Mouse (Mus musculus) heart, embryonic 15.5 days (tissue): ENCODE data around the gene Cflar. TPM values are rescaled to one million over a fixed set of nuclear protein-coding genes. Genes with fewer than 3 reads are reported as not detected.

Experiments
- ATAC-seq: fragments of 200-750 bp; cut with Nextera tagmentation; replicated peaks from 2 replicates; pipeline ENCODE4 v1.8.0; 2017; ENCODE audit warnings: low read depth, moderate TSS enrichment; ENCODE audit not compliant: insufficient number of reproducible peaks, insufficient read depth, low FRiP score
- H3K27ac ChIP-seq: fragments of 300-500 bp; sonication (generic); 2 replicates; pipeline ENCODE4 v1.5.1; 2015; ENCODE audit warnings: mild to moderate bottlenecking, inconsistent platforms
- H3K27me3 ChIP-seq: fragments of 300-500 bp; sonication (generic); 2 replicates; pipeline ENCODE4 v1.6.1; 2015; ENCODE audit warnings: inconsistent platforms
- H3K36me3 ChIP-seq: fragments of 300-500 bp; sonication (generic); 2 replicates; pipeline ENCODE4 v1.6.1; 2015; ENCODE audit warnings: mild to moderate bottlenecking, inconsistent platforms
- H3K4me1 ChIP-seq: fragments of 300-500 bp; sonication (generic); replicated peaks from 2 replicates; pipeline ENCODE4 v1.6.1; 2015; ENCODE audit warnings: inconsistent platforms
- H3K4me2 ChIP-seq: fragments of 300-500 bp; sonication (generic); 2 replicates; pipeline ENCODE4 v1.6.1; 2015; ENCODE audit warnings: inconsistent platforms, mild to moderate bottlenecking, moderate library complexity
- H3K4me3 ChIP-seq: fragments of 300-500 bp; sonication (generic); 2 replicates; pipeline ENCODE4 v1.5.1; 2015; ENCODE audit warnings: mild to moderate bottlenecking, inconsistent platforms
- H3K9ac ChIP-seq: fragments of 300-500 bp; sonication (generic); 2 replicates; pipeline ENCODE4 v1.6.1; 2015; ENCODE audit warnings: mild to moderate bottlenecking, inconsistent platforms
- H3K9me3 ChIP-seq: fragments of 300-500 bp; sonication (generic); replicated peaks from 2 replicates; pipeline ENCODE4 v1.6.1; 2016; ENCODE audit warnings: inconsistent platforms
- WGBS: fragments of 180-500 bp; shearing (Covaris S2); methylation state at CpG from one replicate; pipeline ENCODE4 v1.1.7; 2015; ENCODE audit warnings: mixed read lengths; 5-methylcytosine and 5-hydroxymethylcytosine counted together
- polyA plus RNA-seq: library from polyadenylated mRNA; unstranded; fragments of >200 nt; fragmentation: Nextera tagmentation; extraction: Ambion mirVana; gene quantifications from 2 replicates; pipeline ENCODE4 v1.2.1, GENCODE M21; 2015

Gene Cflar
- polyA plus RNA-seq, 1 experiment from 2014 or later = 37.0 TPM

GRCm38 (mm10) chr1:58722115-58722938 is 11.0 kb downstream of the Cflar start:
- 72% methylated on average over 11 of the region's 11 CpGs for WGBS
- H3K4me2 ChIP-seq = no peak overlapping the region
- H3K36me3 ChIP-seq = peaks cover 4% of the 10 kb centered on the region; the same call in 1 of the 2 replicates
- ATAC-seq = no peak
- no peak overlapping the region for H3K27ac ChIP-seq
- H3K9me3 ChIP-seq = no peaks in the 10 kb centered on the region
- H3K4me3 ChIP-seq = no peak overlapping the region
- no peak overlapping the region for H3K9ac ChIP-seq
- H3K27me3 ChIP-seq = no peaks in the 10 kb centered on the region
- H3K4me1 ChIP-seq = peaks cover 38% of the 10 kb centered on the region

DNA sequence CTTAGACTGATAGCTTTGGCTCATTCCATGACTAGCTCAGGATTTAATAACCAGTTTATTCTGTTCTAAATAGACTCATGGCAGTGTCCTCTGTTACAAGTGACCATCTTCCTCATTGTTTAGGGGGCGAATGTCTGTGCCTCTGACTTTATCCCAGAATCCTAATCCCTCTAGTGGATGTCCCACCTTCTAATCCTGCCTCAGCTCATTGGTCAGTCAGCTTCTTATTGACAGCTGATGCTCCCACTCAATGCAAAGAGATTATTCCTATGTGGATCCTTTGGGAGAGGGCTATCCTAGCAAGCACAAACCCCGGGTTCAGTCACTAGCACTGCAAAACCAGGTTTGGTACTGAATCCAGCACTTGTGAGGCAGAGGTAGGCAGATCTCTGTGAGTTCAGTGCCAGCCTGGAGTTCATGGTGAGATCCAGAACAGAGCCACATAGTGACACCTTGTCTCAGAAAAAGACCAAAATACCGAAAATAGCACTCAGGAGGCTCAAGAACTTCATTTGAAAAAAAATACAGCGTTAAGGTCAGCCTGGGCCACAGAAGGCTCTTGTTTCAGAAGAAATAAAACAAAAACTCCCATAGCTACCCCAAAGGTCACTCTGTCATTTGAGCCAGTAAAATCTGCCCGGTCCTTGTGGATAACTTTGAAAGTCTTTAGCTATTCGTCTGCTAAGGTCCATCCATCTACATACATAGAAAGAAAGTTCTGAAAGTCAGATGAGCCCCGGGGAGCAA is 11.9 kb downstream of the Cflar start:
- no peak overlapping the region for H3K4me3 ChIP-seq
- peaks cover 38% of the 10 kb centered on the region for H3K4me1 ChIP-seq
- peaks cover 7% of the 10 kb centered on the region for H3K36me3 ChIP-seq
- no peaks in the 10 kb centered on the region for H3K27me3 ChIP-seq
- no peaks in the 10 kb centered on the region for H3K9me3 ChIP-seq
- H3K4me2 ChIP-seq = no peak overlapping the region
- no peak for ATAC-seq
- no peak overlapping the region for H3K27ac ChIP-seq
- H3K9ac ChIP-seq = no peak overlapping the region
- WGBS = 66% methylated on average over 7 of the region's 7 CpGs

DNA sequence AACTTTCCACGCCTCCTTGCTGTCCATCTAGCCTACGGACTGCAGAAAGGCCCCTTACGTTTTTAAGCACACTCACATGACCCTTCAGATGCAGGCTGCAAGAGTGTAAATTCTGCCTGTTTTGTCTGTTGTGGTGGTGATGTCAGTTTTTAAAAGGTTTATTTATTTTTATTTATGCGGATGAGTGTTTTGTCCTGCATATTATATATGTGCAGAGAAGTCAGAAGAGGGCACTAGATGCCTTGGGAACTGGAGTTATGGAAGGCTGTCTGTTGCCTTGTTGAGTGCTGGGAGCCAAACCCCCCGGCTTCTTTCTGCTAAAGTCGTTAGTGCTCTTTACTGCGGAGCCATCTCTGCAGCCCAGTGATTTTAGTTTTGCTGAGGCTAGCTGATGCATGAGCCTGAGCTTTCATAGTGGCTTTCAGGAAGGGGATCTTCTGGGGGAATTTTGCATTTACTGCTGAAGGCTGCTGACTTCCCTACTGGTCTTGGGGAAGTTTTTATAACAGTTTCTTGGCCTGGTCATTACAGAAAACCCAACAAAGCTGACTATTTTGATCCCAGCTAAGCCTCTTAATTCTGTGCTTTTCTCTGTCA is 12.6 kb downstream of the Cflar start:
- Histone ChIP-seq H3K36me3 (peaks cover 11% of the 10 kb centered on the region), H3K9me3 (no peaks in the 10 kb centered on the region), H3K27ac (no peak overlapping the region; the same call in 1 of the 2 replicates), H3K4me1 (peaks cover 38% of the 10 kb centered on the region), H3K4me2 (peak overlapping the region; percentile 13; the same call in 1 of the 2 replicates), H3K9ac (no peak overlapping the region), H3K27me3 (no peaks in the 10 kb centered on the region), H3K4me3 (no peak overlapping the region)
- 50% methylated on average over 7 of the region's 7 CpGs for WGBS
- no peak for ATAC-seq

DNA sequence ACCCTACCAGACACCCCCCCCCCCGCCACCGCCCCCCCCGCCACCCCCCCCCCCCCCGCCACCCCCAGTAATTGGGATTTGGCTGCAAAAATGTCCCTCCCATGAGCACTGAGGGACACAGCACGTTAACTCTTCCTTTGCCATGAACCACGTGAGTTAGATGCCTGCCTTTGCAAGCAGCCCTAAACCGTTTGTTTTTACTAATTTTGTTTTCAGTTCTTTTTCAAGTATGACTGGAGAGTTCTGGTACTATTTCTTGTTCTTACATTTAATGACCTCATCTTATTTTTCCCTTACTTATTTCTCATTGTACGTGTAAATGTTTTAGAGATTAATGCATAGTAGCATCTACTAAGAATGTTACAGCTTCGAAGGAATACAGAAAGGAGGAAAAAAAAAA is 13.2 kb downstream of the Cflar start:
- H3K27ac ChIP-seq = no peak overlapping the region
- peaks cover 17% of the 10 kb centered on the region for H3K36me3 ChIP-seq
- no peaks in the 10 kb centered on the region for H3K27me3 ChIP-seq
- ATAC-seq = no peak
- 27% methylated on average over 9 of the region's 9 CpGs for WGBS
- no peaks in the 10 kb centered on the region for H3K9me3 ChIP-seq
- H3K4me1 ChIP-seq = peaks cover 37% of the 10 kb centered on the region
- H3K4me2 ChIP-seq = no peak overlapping the region
- no peak overlapping the region for H3K9ac ChIP-seq
- H3K4me3 ChIP-seq = no peak overlapping the region

DNA sequence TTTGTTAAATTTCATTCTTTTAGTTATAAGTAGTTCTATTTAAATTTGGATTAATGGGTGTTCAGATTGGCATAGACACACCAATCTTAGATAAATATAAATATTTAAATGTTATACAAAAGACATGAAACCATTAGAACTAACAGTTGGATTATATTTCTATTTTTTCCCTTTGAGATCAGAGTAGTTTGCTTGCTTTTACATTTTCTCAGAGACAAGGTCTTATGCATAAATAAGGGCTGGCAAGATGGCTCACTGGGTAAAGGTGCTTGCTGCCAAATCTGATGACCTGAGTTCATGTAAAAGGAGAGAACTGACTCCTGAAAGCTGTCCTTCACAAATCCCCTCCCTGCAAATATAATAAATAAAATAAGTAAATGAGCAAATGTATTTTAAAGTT is 13.8 kb downstream of the Cflar start:
- Histone ChIP-seq H3K4me2 (no peak overlapping the region), H3K9me3 (no peaks in the 10 kb centered on the region), H3K4me1 (peaks cover 32% of the 10 kb centered on the region), H3K27me3 (no peaks in the 10 kb centered on the region), H3K9ac (no peak overlapping the region), H3K27ac (no peak overlapping the region), H3K4me3 (no peak overlapping the region), H3K36me3 (peaks cover 18% of the 10 kb centered on the region)
- no peak for ATAC-seq

- H3K27ac ChIP-seq = no peak overlapping the region
- peaks cover 20% of the 10 kb centered on the region for H3K36me3 ChIP-seq
- no peak for ATAC-seq
- no peak overlapping the region for H3K4me3 ChIP-seq
- peaks cover 27% of the 10 kb centered on the region for H3K4me1 ChIP-seq
- no peaks in the 10 kb centered on the region for H3K9me3 ChIP-seq
- no peak overlapping the region for H3K4me2 ChIP-seq
- WGBS = 78% methylated on average over 5 of the region's 5 CpGs
- no peak overlapping the region for H3K9ac ChIP-seq
- H3K27me3 ChIP-seq = no peaks in the 10 kb centered on the region
These were observed 14.5 kb downstream of the Cflar start for GRCm38 (mm10) chr1:58725767-58726166.

DNA sequence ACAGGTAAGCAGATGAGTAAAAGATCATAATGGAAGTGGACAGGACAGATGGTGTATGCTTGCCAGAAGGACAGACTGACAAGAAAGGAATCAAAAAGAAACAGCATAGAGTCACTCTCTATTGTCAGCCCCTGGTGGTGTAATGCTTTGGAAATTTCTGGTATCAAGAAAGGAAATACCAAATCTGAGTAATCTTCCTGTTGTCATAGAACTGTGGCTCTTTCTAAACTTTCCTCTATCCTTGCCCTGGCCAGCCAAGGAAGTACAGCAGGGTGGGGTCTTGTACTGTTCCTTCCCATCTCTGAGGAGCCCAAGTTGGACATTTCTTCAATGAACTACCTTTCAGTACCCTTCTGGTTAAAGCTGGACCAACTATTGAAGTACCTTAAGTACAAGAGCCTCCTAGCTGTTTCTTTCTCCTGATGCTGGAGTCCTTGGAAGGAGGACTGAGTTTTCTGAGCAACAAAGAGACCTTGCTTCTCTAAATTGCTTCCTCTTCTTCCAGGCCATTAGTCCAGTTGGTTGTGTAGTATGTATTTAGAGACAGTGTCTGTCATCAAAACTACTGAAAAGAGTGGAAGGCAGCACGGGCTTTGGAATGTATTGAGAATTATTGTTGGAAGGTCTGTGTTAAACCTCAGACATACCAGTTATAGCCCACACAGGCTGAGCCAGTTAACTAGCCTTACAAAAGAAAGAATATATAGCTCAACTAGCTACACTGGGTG is 15.9 kb downstream of the Cflar start:
- Histone ChIP-seq H3K4me2 (no peak overlapping the region), H3K4me1 (peaks cover 21% of the 10 kb centered on the region), H3K4me3 (no peak overlapping the region), H3K27ac (no peak overlapping the region), H3K9me3 (no peaks in the 10 kb centered on the region), H3K36me3 (peaks cover 32% of the 10 kb centered on the region), H3K27me3 (no peaks in the 10 kb centered on the region), H3K9ac (no peak overlapping the region)
- 75% methylated on average over 1 of the region's 1 CpGs for WGBS
- 0 out of 2 replicates have a peak, but pooled peaks have one; percentile 53 for ATAC-seq

DNA sequence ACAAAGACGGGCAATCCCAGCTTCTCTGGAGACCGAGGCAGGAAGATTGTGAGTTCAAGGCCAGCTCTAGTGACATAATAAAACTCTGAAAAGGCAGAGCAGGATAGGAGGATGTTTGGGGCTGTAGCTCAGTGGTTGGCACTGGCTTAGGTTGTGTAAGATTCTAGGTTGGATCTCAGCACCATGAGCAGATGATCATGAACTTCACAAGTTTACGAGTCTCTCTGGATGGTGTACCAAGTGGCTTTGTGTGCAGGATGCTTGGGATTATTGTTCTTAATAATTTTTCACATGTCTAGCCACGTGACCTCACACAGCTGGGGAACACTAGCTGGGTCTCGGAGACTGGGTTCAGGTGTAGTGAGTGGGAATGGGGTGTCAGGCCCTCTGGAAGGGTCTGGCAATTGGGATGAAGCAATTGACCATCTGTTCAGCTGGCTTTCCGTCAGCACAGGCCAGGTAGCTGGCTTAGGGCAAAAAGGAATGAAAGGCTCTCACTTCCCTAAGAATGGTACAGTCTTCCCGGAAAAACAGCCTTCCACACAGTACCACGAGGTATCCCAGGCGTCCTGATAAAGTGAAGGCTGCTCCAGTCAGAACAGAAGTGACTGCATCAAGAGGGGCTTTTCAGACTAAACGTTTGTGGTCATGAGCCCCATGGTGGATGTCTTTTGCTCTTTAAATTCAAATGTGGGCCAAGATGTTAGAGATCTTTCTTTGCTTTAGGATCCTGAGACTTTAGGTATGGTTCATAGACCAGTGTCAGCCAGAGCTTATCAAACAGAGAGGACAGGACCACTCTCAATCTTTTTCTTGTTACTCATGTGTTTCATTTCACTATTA is 16.7 kb downstream of the Cflar start:
- no peak for ATAC-seq
- no peak overlapping the region for H3K4me3 ChIP-seq
- 84% methylated on average over 10 of the region's 10 CpGs for WGBS

DNA sequence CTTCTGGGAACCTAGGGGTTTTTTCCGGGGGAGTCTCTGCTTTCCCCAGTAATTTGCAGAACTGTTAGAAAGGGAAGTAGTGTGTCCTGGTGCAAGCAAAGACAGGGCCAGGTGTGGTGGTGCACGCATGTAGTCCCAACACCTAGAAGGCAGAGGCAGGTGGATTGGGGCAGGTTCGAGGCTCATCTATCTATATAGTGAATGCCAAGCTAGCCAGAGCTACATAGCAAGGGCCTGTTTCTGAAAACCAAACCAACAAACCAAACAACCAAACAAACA is 17.2 kb downstream of the Cflar start:
- no peak overlapping the region for H3K9ac ChIP-seq
- H3K4me1 ChIP-seq = peaks cover 12% of the 10 kb centered on the region
- no peak overlapping the region for H3K27ac ChIP-seq
- 90% methylated on average over 3 of the region's 3 CpGs for WGBS
- ATAC-seq = no peak
- no peaks in the 10 kb centered on the region for H3K9me3 ChIP-seq
- no peak overlapping the region for H3K4me3 ChIP-seq
- H3K4me2 ChIP-seq = no peak overlapping the region
- H3K36me3 ChIP-seq = peaks cover 35% of the 10 kb centered on the region
- no peaks in the 10 kb centered on the region for H3K27me3 ChIP-seq

More for the DNA sequence above, 16.7 kb downstream of the Cflar start:
- Histone ChIP-seq H3K9ac (no peak overlapping the region), H3K9me3 (no peaks in the 10 kb centered on the region), H3K36me3 (peaks cover 32% of the 10 kb centered on the region), H3K4me1 (peaks cover 17% of the 10 kb centered on the region), H3K27ac (no peak overlapping the region), H3K27me3 (no peaks in the 10 kb centered on the region), H3K4me2 (no peak overlapping the region)

DNA sequence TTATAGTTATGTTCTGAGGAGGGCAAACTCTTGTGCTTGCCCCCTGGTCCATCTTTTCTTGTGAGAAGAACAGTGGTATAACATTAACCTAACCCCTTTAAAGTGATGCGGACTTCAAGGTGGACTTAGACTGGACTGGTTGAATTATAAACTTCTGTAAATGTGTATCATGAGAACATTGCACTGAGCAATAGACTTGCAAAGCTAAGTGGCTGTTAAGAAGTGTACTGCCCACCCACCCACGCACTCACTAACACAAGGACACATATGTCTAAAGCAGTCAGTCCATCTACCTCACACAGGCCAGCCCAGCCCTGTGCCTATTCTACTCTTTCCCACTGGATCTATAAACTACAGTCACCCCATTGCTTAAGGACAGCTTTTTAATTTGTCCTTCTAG is 22.3 kb downstream of the Cflar start:
- H3K27me3 ChIP-seq = no peaks in the 10 kb centered on the region

More for the DNA sequence above, 22.3 kb downstream of the Cflar start:
- H3K4me2 ChIP-seq = no peak overlapping the region
- no peak overlapping the region for H3K9ac ChIP-seq
- no peak overlapping the region for H3K27ac ChIP-seq
- no peaks in the 10 kb centered on the region for H3K9me3 ChIP-seq
- H3K4me3 ChIP-seq = no peak overlapping the region
- peaks cover 54% of the 10 kb centered on the region for H3K36me3 ChIP-seq
- H3K4me1 ChIP-seq = no peaks in the 10 kb centered on the region
- WGBS = 88% methylated on average over 2 of the region's 2 CpGs
- no peak for ATAC-seq
